Mouse (Mus musculus) cerebellum, adult 2 months (tissue): ENCODE measurements at regions not wholly inside any gene's neighbourhood (a gene's known extent, or its start where the extent isn't known, plus 50 kb on each side); places are given as distances from the start of the nearest gene placed in this dataset.

ENCODE experiments used
- CTCF ChIP-seq: fragments of 200-500 bp; IDR thresholded peaks from 2 replicates; pipeline ENCODE4 v1.5.1; 2011; ENCODE audit warnings: low read depth, mild to moderate bottlenecking, control low read depth, low read length, moderate library complexity, borderline replicate concordance; ENCODE audit not compliant: insufficient read depth
- POLR2A ChIP-seq: fragments of 200-500 bp; IDR thresholded peaks from 2 replicates; pipeline ENCODE4 v1.6.1; 2011; ENCODE audit warnings: low read length, control low read depth, borderline replicate concordance; ENCODE audit not compliant: insufficient read depth

GRCm38 (mm10) chr2:106487335-106488082 is 205.6 kb upstream of the Mpped2 start:
- no peak for TF ChIP-seq CTCF
- TF ChIP-seq POLR2A: no peak
